Mouse (Mus musculus) liver (tissue): ENCODE measurements around the gene Ptpn21.

ENCODE experiments used
- DNase-seq: peaks from one replicate; pipeline ENCODE4 v3.0.0-alpha.2; 2020; ENCODE audit warnings: mixed read lengths

Gene Ptpn21

GRCm38 (mm10) chr12:98720628-98721027 is 16.6 kb downstream of the Ptpn21 start:
- DNase-seq: no peak

- DNase-seq: no peak
Measured at GRCm38 (mm10) chr12:98716142-98716541, 21.1 kb downstream of the Ptpn21 start.

- DNase-seq: no peak
Measured at GRCm38 (mm10) chr12:98714757-98715156, 22.4 kb downstream of the Ptpn21 start.

GRCm38 (mm10) chr12:98713621-98714103 is 23.5 kb downstream of the Ptpn21 start:
- DNase-seq: no peak

- DNase-seq: no peak
Measured at GRCm38 (mm10) chr12:98712819-98713218, 24.4 kb downstream of the Ptpn21 start.

GRCm38 (mm10) chr12:98703961-98704360 is 33.2 kb downstream of the Ptpn21 start:
- no peak for DNase-seq

GRCm38 (mm10) chr12:98703554-98703953 is 33.7 kb downstream of the Ptpn21 start:
- DNase-seq: no peak

GRCm38 (mm10) chr12:98701564-98701963 is 35.6 kb downstream of the Ptpn21 start:
- DNase-seq: no peak

GRCm38 (mm10) chr12:98697202-98697601 is 40.0 kb downstream of the Ptpn21 start:
- DNase-seq: no peak

- DNase-seq: no peak
Measured at GRCm38 (mm10) chr12:98690230-98690629, 47.0 kb downstream of the Ptpn21 start.

- no peak for DNase-seq
Measured at GRCm38 (mm10) chr12:98683574-98683973, 53.6 kb downstream of the Ptpn21 start.

GRCm38 (mm10) chr12:98683171-98683570 is 54.0 kb downstream of the Ptpn21 start:
- no peak for DNase-seq

- DNase-seq: no peak
Measured at GRCm38 (mm10) chr12:98682196-98682595, 55.0 kb downstream of the Ptpn21 start.

- DNase-seq: no peak
Measured at GRCm38 (mm10) chr12:98679906-98680305, 57.3 kb downstream of the Ptpn21 start.

- DNase-seq: peak; percentile 40
Measured at GRCm38 (mm10) chr12:98677336-98677735, 59.9 kb downstream of the Ptpn21 start.

- no peak for DNase-seq
Measured at GRCm38 (mm10) chr12:98676861-98677260, 60.3 kb downstream of the Ptpn21 start.

- peak; percentile 75 for DNase-seq
Measured at GRCm38 (mm10) chr12:98674627-98675143, 62.5 kb downstream of the Ptpn21 start.

GRCm38 (mm10) chr12:98673879-98674278 is 63.3 kb downstream of the Ptpn21 start:
- no peak for DNase-seq

GRCm38 (mm10) chr12:98670429-98670828 is 66.8 kb downstream of the Ptpn21 start:
- no peak for DNase-seq

- DNase-seq: no peak
Measured at GRCm38 (mm10) chr12:98669864-98670263, 67.3 kb downstream of the Ptpn21 start.

- DNase-seq: no peak
Measured at GRCm38 (mm10) chr12:98669086-98669485, 68.1 kb downstream of the Ptpn21 start.

- no peak for DNase-seq
Measured at GRCm38 (mm10) chr12:98668132-98668814, 68.9 kb downstream of the Ptpn21 start.

GRCm38 (mm10) chr12:98662617-98663016 is 74.6 kb downstream of the Ptpn21 start:
- DNase-seq: no peak

GRCm38 (mm10) chr12:98656873-98657272 is 80.3 kb downstream of the Ptpn21 start:
- DNase-seq: no peak

GRCm38 (mm10) chr12:98644852-98645251 is 92.4 kb downstream of the Ptpn21 start:
- no peak for DNase-seq
